Mouse (Mus musculus) retina, adult 2 months (tissue): ENCODE measurements around the gene Isoc2b.
"Not testable (repeated sequence)": the region's sequence is repeated elsewhere in the genome, so short reads cannot be mapped to it uniquely, and the experiment has no call there.

Source experiments
- DNase-seq: peaks from one replicate; pipeline ENCODE4 v3.0.0-alpha.2; 2012; ENCODE audit warnings: low read depth, low spot score

The Isoc2b gene

GRCm38 (mm10) chr7:4870133-4870532 is at the start of gene Isoc2b:
TSS of gene Isoc2b (minus strand) at chr7:4870258.
- DNase-seq: no peak

- DNase-seq: no peak
Measured at GRCm38 (mm10) chr7:4919096-4919495, 49.0 kb upstream of the Isoc2b start.

- no peak for DNase-seq
Measured at GRCm38 (mm10) chr7:4918681-4919080, 48.6 kb upstream of the Isoc2b start.

- no peak for DNase-seq
Measured at GRCm38 (mm10) chr7:4917494-4917893, 47.4 kb upstream of the Isoc2b start.

GRCm38 (mm10) chr7:4915669-4916416 is 45.8 kb upstream of the Isoc2b start:
- DNase-seq: no peak

GRCm38 (mm10) chr7:4915007-4915665 is 45.1 kb upstream of the Isoc2b start, which contains the start of gene Zfp628:
TSS of gene Zfp628 (plus strand) at chr7:4915217.
- DNase-seq: peak; percentile 93

GRCm38 (mm10) chr7:4912248-4912647 is 42.2 kb upstream of the Isoc2b start:
- no peak for DNase-seq

- no peak for DNase-seq
Measured at GRCm38 (mm10) chr7:4911561-4911960, 41.5 kb upstream of the Isoc2b start.

- no peak for DNase-seq
Measured at GRCm38 (mm10) chr7:4906466-4906950, 36.5 kb upstream of the Isoc2b start, which contains the start of gene Gm36210. TSS of gene Gm36210 (minus strand) at chr7:4906516.

- DNase-seq: no peak
Measured at GRCm38 (mm10) chr7:4902404-4902803, 32.3 kb upstream of the Isoc2b start.

GRCm38 (mm10) chr7:4901171-4901570 is 31.1 kb upstream of the Isoc2b start:
- no peak for DNase-seq

- DNase-seq: no peak
Measured at GRCm38 (mm10) chr7:4900523-4900851, 30.4 kb upstream of the Isoc2b start.

- DNase-seq: no peak
Measured at GRCm38 (mm10) chr7:4899649-4900522, 29.8 kb upstream of the Isoc2b start.

- DNase-seq: no peak
Measured at GRCm38 (mm10) chr7:4898851-4899648, 29.0 kb upstream of the Isoc2b start.

GRCm38 (mm10) chr7:4895186-4895585 is 25.1 kb upstream of the Isoc2b start:
- no peak for DNase-seq

- DNase-seq: no peak
Measured at GRCm38 (mm10) chr7:4886680-4887079, 16.6 kb upstream of the Isoc2b start.

GRCm38 (mm10) chr7:4879036-4879435 is 9.0 kb upstream of the Isoc2b start:
- not testable (repeated sequence) for DNase-seq

GRCm38 (mm10) chr7:4878186-4878585 is 8.1 kb upstream of the Isoc2b start:
- no peak for DNase-seq

GRCm38 (mm10) chr7:4877226-4877625 is 7.2 kb upstream of the Isoc2b start:
- DNase-seq: no peak

GRCm38 (mm10) chr7:4876753-4877221 is 6.7 kb upstream of the Isoc2b start, which contains the start of gene Isoc2a:
TSS of gene Isoc2a (plus strand) at chr7:4877153.
- DNase-seq: peak; percentile 83

- peak; percentile 72 for DNase-seq
Measured at GRCm38 (mm10) chr7:4866631-4867180, 3.4 kb downstream of the Isoc2b start.
